Mouse (Mus musculus) hindbrain, postnatal 0 days (tissue): ENCODE measurements around the gene Rimbp2. TPM values are rescaled to one million over a fixed set of nuclear protein-coding genes. Genes with fewer than 3 reads are reported as not detected.

Experiments used
- ATAC-seq: fragments of 200-750 bp; cut with Nextera tagmentation; 2 replicates; pipeline ENCODE4 v1.8.0; 2017; ENCODE audit warnings: mild to moderate bottlenecking, moderate TSS enrichment, moderate library complexity
- DNase-seq: peaks from one replicate; pipeline ENCODE4 v3.0.0-alpha.2; 2015; ENCODE audit warnings: low spot score
- H3K27ac ChIP-seq: fragments of 300-500 bp; sonication (generic); 2 replicates; pipeline ENCODE4 v1.5.1; 2014; ENCODE audit warnings: mild to moderate bottlenecking
- H3K27me3 ChIP-seq: fragments of 300-500 bp; sonication (generic); 2 replicates; pipeline ENCODE4 v1.6.1; 2014; ENCODE audit warnings: low read length, mixed read lengths; ENCODE audit not compliant: insufficient read depth
- H3K36me3 ChIP-seq: fragments of 300-500 bp; sonication (generic); 2 replicates; pipeline ENCODE4 v1.6.1; 2014; ENCODE audit warnings: low read length, mixed read lengths; ENCODE audit not compliant: insufficient read depth
- H3K4me1 ChIP-seq: fragments of 300-500 bp; sonication (generic); 2 replicates; pipeline ENCODE4 v1.6.1; 2014; ENCODE audit warnings: antibody characterized with exemption, low read length, mixed read lengths; ENCODE audit not compliant: insufficient read depth
- H3K4me2 ChIP-seq: fragments of 300-500 bp; sonication (generic); 2 replicates; pipeline ENCODE4 v1.6.1; 2014; ENCODE audit warnings: low read depth, mild to moderate bottlenecking, low read length, moderate library complexity, mixed read lengths
- H3K4me3 ChIP-seq: fragments of 300-500 bp; sonication (generic); 2 replicates; pipeline ENCODE4 v1.5.1; 2014; ENCODE audit warnings: low read length
- H3K9ac ChIP-seq: fragments of 300-500 bp; sonication (generic); replicated peaks from 2 replicates; pipeline ENCODE4 v1.6.1; 2014; ENCODE audit warnings: mild to moderate bottlenecking, low read length, moderate library complexity, mixed read lengths
- H3K9me3 ChIP-seq: fragments of 300-500 bp; sonication (generic); 2 replicates; pipeline ENCODE4 v1.6.1; 2016; ENCODE audit warnings: low read length, mixed read lengths
- CTCF ChIP-seq: IDR thresholded peaks from 2 replicates; pipeline ENCODE4 v1.5.1; 2016; ENCODE audit warnings: antibody characterized with exemption, control low read depth, low read depth
- WGBS: fragments of 180-500 bp; shearing (Covaris S2); extraction: QIAGEN DNeasy Blood & Tissue Kit; methylation state at CpG from one replicate; pipeline ENCODE4 v1.1.7; 2014; 5-methylcytosine and 5-hydroxymethylcytosine counted together
- polyA plus RNA-seq: library from polyadenylated mRNA; unstranded; fragments of >200 nt; fragmentation: Nextera tagmentation; extraction: Ambion mirVana; gene quantifications from 2 replicates; pipeline ENCODE4 v1.2.1, GENCODE M21; 2015
- total RNA-seq: library from RNA; depleted of rRNA; stranded (reverse); fragments of >200 nt; gene quantifications from 2 replicates; pipeline ENCODE4 v1.2.3, GENCODE M21; 2014; rRNA removed

Gene Rimbp2
- total RNA-seq (18.9 and 20.9 TPM in 2 replicates), polyA plus RNA-seq (4.5 and 4.6 TPM in 2 replicates)

DNA sequence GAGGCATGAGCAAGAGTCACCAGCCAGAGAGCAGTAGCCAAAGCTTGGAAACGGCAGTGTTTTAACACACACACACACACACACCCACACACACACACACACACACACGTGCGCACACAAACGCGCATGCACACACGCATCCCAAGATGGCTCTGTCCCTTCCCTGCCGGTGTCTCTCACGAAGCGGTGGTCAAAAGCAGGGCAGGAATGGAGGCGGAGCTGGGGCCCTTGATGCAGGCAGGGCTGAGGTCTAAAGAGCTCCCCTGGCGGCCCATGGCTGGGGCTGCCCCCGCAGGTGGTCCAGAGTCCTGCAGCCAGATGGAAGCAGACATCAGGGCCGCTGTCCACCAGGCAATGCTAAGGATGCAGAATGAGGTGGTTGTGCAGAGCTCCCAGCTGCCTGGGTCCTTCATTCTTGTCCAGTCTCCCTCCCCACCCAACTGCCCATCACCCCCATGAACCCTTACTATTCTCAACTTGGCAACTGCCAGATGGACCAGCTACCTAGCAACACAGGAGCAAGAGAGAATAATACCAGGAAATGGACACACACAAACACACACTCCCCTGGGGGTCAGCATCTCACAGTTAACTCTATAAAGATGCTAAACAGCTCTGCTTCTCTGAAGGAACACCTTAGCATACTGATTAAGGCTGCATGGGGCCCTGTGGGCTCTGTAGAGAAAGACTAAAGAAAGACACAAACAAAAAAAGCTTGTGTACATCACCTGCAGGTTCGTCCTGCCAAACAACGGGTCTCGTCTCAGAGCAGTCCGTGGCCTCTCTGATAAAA is at the start of gene Rimbp2:
Gene Rimbp2 (minus strand): TSS at position 209 of the 793 bp plus-strand sequence.
- 5% methylated on average over 17 of the region's 17 CpGs for WGBS
- TF ChIP-seq CTCF = peak; percentile 77

DNA sequence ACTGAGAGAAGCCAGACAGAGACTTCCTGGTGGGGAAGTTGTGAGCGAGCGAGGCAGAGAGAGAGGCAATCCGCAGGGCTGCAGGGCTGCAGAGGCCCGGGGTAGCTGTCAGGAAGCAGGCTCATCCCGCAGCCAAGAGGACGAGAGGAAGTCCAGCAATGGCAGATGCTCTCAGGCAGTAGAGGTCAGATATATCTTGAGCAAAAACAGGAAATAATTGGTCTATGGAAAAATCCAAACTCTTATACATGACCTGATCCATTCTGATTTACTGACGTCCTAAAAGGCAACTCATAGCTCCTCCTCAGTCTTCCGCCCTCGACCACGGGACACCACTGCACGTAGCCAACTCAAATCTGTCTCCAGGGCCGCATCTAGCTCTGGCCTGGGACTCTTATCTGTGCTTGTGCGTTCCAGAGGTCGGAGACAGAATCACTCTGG is 49.3 kb upstream of the Rimbp2 start:
- no peak for ATAC-seq
- Histone ChIP-seq H3K4me1 (peaks cover 14% of the 10 kb centered on the region), H3K27me3 (no peaks in the 10 kb centered on the region), H3K9ac (peak overlapping the region; percentile 35; the same call in 1 of the 2 replicates), H3K36me3 (0 out of 2 replicates have a peak, but pooled peaks cover 3% of the 10 kb centered on the region), H3K4me2 (no peak overlapping the region), H3K27ac (no peak overlapping the region), H3K9me3 (no peaks in the 10 kb centered on the region), H3K4me3 (no peak overlapping the region)
- WGBS = 53% methylated on average over 14 of the region's 14 CpGs
- DNase-seq = no peak
- no peak for TF ChIP-seq CTCF

More for the DNA sequence above, at the start of gene Rimbp2:
- ATAC-seq = peak; percentile 89
- DNase-seq = peak; percentile 85
- Histone ChIP-seq H3K9me3 (0 out of 2 replicates have a peak, but pooled peaks cover 2% of the 10 kb centered on the region), H3K4me3 (peak within 1 kb of the TSS; percentile 55), H3K36me3 (no peaks in the 10 kb centered on the region), H3K27ac (peak within 1 kb of the TSS; percentile 85), H3K4me1 (no peaks in the 10 kb centered on the region), H3K9ac (peak within 1 kb of the TSS; percentile 66), H3K27me3 (no peaks in the 10 kb centered on the region), H3K4me2 (peak within 1 kb of the TSS; percentile 66)

DNA sequence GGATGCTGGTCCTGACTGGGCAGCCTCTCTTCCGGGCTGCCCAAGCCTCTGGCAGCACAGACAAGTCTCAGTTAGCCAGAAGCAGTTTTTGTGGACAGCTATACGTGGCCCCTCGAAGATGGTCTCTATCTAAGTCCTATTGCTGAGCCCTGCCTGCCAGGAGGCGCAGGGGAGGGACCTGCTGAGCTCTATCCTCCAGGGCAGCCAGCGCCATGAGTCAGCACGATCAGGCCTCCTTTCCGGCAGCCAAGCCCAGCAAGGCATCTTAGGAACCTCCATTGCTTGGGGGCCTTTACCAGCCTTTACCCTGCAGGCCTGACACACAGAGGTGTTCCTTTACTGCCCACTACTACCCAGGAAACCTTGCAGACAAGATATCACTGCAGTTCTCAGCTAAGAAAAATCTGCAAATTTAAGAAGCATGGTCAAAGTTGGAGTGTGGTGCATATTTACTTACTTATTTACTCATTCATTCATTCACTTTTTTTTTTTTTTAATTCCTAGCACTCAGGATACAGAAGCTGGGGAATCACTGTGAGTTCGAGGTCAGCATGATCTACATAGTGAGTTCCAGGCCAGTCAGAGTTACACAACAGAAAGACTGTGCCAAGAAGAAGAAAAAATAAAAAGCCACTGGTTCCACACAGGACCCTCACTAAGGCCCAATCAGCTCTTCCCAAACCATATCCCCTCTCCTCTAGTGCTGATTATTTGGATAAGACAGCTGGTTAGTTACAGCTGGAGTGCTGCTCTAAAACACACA is 47.6 kb upstream of the Rimbp2 start:
- Histone ChIP-seq H3K27ac (no peak overlapping the region), H3K4me2 (no peak overlapping the region), H3K36me3 (peaks cover 4% of the 10 kb centered on the region; the same call in 1 of the 2 replicates), H3K4me1 (peaks cover 7% of the 10 kb centered on the region; the same call in 1 of the 2 replicates), H3K4me3 (no peak overlapping the region), H3K27me3 (no peaks in the 10 kb centered on the region), H3K9ac (no peak overlapping the region), H3K9me3 (no peaks in the 10 kb centered on the region)
- DNase-seq = no peak
- no peak for TF ChIP-seq CTCF
- no peak for ATAC-seq
- WGBS = 58% methylated on average over 8 of the region's 8 CpGs

DNA sequence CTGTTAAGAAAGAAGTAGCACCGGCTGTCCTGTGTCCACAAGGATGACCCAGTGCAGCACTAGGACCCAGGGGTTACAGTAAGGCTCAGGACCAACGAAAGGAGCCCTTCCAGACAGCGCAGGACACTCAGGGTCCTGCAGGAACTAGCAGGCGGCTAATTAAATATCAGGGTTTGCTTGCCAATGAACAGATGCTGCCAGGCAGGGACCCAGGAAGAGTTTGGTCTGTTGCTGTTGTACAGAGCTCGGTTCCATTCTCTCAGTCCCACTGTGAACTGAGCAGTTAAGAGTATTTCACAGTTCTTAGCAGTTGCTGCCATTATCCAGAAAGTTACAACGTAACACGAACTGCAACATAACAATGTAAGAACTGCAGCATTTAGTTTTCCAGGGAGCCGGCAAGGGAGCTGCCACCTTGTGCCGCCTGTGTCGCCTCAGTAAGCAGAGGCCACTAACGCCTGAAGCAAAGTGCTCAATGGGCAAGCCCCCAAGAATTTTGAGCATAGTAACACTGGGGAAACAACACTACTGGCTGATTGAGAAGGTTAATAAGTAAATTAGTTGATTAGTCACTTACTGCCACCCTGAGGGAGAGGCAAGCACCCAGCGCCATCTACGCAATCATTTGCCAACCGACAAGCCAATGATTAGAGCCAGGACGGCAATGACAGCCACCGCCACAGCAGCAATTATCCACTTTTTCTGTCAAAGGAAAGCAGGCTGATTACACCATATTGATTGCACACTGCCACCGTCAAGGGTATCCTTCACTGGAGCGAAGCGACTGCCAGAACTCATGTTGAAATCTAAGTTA is 34.1 kb upstream of the Rimbp2 start:
- Histone ChIP-seq H3K27ac (peak overlapping the region; percentile 15; the same call in 1 of the 2 replicates), H3K9me3 (no peaks in the 10 kb centered on the region), H3K27me3 (no peaks in the 10 kb centered on the region), H3K36me3 (peaks cover 15% of the 10 kb centered on the region), H3K4me2 (no peak overlapping the region), H3K4me3 (no peak overlapping the region), H3K9ac (no peak overlapping the region), H3K4me1 (no peaks in the 10 kb centered on the region; the same call in 1 of the 2 replicates)
- peak; percentile 52; the same call in 1 of the 2 replicates for ATAC-seq
- DNase-seq = peak; percentile 77
- 53% methylated on average over 19 of the region's 19 CpGs for WGBS
- TF ChIP-seq CTCF = no peak

DNA sequence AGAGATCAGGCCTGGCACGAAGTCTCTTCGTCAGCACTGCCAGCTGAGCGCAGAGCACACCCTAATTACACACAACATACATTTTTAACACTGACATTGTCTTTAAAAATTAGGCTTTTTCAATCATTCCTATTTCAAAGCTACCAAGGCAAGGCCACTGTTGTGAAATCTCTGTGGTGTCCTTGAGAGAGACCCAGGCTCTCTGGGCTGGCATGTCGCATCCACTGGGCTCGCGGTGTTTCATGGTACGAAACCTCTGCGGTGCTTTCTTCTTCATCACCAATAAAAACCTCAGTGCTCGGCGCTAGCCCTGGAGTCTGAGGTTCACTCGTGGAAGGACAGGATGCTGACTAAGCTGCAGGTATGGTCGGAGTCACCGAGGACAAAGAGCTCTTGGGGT is 32.7 kb upstream of the Rimbp2 start:
- H3K4me3 ChIP-seq = no peak overlapping the region
- H3K36me3 ChIP-seq = peaks cover 7% of the 10 kb centered on the region; the same call in 1 of the 2 replicates
- DNase-seq (no peak), ATAC-seq (no peak)
- no peaks in the 10 kb centered on the region; the same call in 1 of the 2 replicates for H3K4me1 ChIP-seq
- H3K4me2 ChIP-seq = no peak overlapping the region
- WGBS = 85% methylated on average over 13 of the region's 13 CpGs
- TF ChIP-seq CTCF = no peak
- H3K9me3 ChIP-seq = no peaks in the 10 kb centered on the region
- no peak overlapping the region for H3K27ac ChIP-seq
- H3K27me3 ChIP-seq = no peaks in the 10 kb centered on the region
- H3K9ac ChIP-seq = no peak overlapping the region

DNA sequence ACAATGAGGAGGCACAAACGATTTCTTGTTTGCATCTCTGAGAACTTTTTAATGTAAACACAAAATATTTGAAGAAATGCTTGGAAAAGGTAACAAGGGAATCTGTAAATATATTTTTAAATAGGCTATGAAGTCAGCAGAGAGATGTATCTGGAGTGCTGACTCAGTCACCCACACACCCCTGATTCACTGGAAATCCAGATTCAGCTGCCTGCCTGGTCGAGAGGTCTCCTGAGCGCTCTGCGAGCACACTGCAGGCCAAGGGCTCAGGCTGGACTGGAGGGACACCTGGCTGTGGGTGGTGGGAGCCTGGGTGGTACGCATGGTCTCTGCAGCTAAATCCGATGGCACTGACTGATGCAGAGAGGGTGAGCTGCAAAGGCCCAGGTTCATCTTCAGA is 31.2 kb upstream of the Rimbp2 start:
- H3K9ac ChIP-seq = no peak overlapping the region
- H3K4me3 ChIP-seq = no peak overlapping the region
- WGBS = 83% methylated on average over 6 of the region's 6 CpGs
- no peaks in the 10 kb centered on the region; the same call in 1 of the 2 replicates for H3K36me3 ChIP-seq
- no peak for ATAC-seq
- H3K4me1 ChIP-seq = no peaks in the 10 kb centered on the region; the same call in 1 of the 2 replicates
- H3K9me3 ChIP-seq = no peaks in the 10 kb centered on the region
- no peaks in the 10 kb centered on the region for H3K27me3 ChIP-seq
- no peak for TF ChIP-seq CTCF
- H3K4me2 ChIP-seq = no peak overlapping the region
- no peak for DNase-seq
- H3K27ac ChIP-seq = no peak overlapping the region
